Mouse (Mus musculus) kidney, adult 8-10 months (tissue): ENCODE data around the gene Rpp25l.
"Not testable (repeated sequence)": the region's sequence is repeated elsewhere in the genome, so short reads cannot be mapped to it uniquely, and the experiment has no call there.

ENCODE experiments used
- DNase-seq, 2 experiments: peaks; one replicate each; pipeline ENCODE4 v3.0.0; 2022

Rpp25l gene

GRCm38 (mm10) chr4:41713197-41714067 lies at the start of gene Rpp25l:
Gene Rpp25l, minus strand, starts transcription at chr4:41713534.
- DNase-seq = peak; percentile 72 to 85

- not testable (repeated sequence) for DNase-seq
These were observed 49.4 kb upstream of the Rpp25l start for GRCm38 (mm10) chr4:41762688-41763114.

GRCm38 (mm10) chr4:41762099-41762687 lies 48.9 kb upstream of the Rpp25l start:
- no peak for DNase-seq

- DNase-seq = no peak
These were observed 48.3 kb upstream of the Rpp25l start for GRCm38 (mm10) chr4:41761680-41762079.

- no peak for DNase-seq
These were observed 47.6 kb upstream of the Rpp25l start for GRCm38 (mm10) chr4:41760911-41761310.

- DNase-seq = peak; percentile 97 to 98
These were observed 47.0 kb upstream of the Rpp25l start for GRCm38 (mm10) chr4:41760288-41760721.

GRCm38 (mm10) chr4:41759656-41760287 lies 46.4 kb upstream of the Rpp25l start:
- peak in 1 of 2 experiments; percentile 48 for DNase-seq

GRCm38 (mm10) chr4:41759206-41759605 lies 45.9 kb upstream of the Rpp25l start:
- DNase-seq = peak; percentile 85

GRCm38 (mm10) chr4:41758701-41759100 lies 45.4 kb upstream of the Rpp25l start:
- no peak for DNase-seq

- DNase-seq = peak; percentile 65 to 72
These were observed 44.7 kb upstream of the Rpp25l start for GRCm38 (mm10) chr4:41758021-41758420.

GRCm38 (mm10) chr4:41757321-41757720 lies 44.0 kb upstream of the Rpp25l start:
- DNase-seq = peak; percentile 57 to 58

- peak in 1 of 2 experiments; percentile 25 for DNase-seq
These were observed 43.1 kb upstream of the Rpp25l start for GRCm38 (mm10) chr4:41756440-41756839.

- DNase-seq = peak; percentile 89 to 92
These were observed 42.3 kb upstream of the Rpp25l start, which contains the start of gene Sigmar1 for GRCm38 (mm10) chr4:41755338-41756305. Gene Sigmar1, minus strand, starts transcription at chr4:41756157.

- peak in 1 of 2 experiments; percentile 80 for DNase-seq
These were observed 41.5 kb upstream of the Rpp25l start, which contains the start of gene Galt for GRCm38 (mm10) chr4:41754797-41755337. Gene Galt, plus strand, starts transcription at chr4:41755228.

- no peak for DNase-seq
These were observed 31.7 kb upstream of the Rpp25l start for GRCm38 (mm10) chr4:41745021-41745420.

- no peak for DNase-seq
These were observed 30.8 kb upstream of the Rpp25l start for GRCm38 (mm10) chr4:41744131-41744530.

- peak; percentile 96 for DNase-seq
These were observed 27.8 kb upstream of the Rpp25l start for GRCm38 (mm10) chr4:41741158-41741560.

- DNase-seq = peak in 1 of 2 experiments; percentile 53
These were observed 27.2 kb upstream of the Rpp25l start for GRCm38 (mm10) chr4:41740380-41741157.

- DNase-seq = no peak
These were observed 25.9 kb upstream of the Rpp25l start for GRCm38 (mm10) chr4:41739260-41739659.

GRCm38 (mm10) chr4:41738256-41738603 lies 24.9 kb upstream of the Rpp25l start:
- no peak for DNase-seq
